Mouse (Mus musculus) gastrocnemius, adult 18-20 months (tissue): ENCODE measurements at regions not wholly inside any gene's neighbourhood (a gene's known extent, or its start where the extent isn't known, plus 50 kb on each side); places are given as distances from the start of the nearest gene placed in this dataset.

Experiments used
- DNase-seq: peaks from one replicate; pipeline ENCODE4 v3.0.0; 2021; ENCODE audit warnings: low spot score

GRCm38 (mm10) chr3:52758561-52758960 lies 258.5 kb downstream of the Cog6 start:
- peak; percentile 73 for DNase-seq

GRCm38 (mm10) chr3:52756816-52757215 lies 260.2 kb downstream of the Cog6 start:
- DNase-seq, result no peak

GRCm38 (mm10) chr3:52756006-52756405 lies 261.0 kb downstream of the Cog6 start:
- no peak for DNase-seq

- no peak for DNase-seq
These were observed 262.1 kb downstream of the Cog6 start for GRCm38 (mm10) chr3:52754978-52755377.

- no peak for DNase-seq
These were observed 262.6 kb downstream of the Cog6 start for GRCm38 (mm10) chr3:52754401-52754800.

GRCm38 (mm10) chr3:52746917-52747316 lies 270.1 kb downstream of the Cog6 start:
- DNase-seq, result no peak

- no peak for DNase-seq
These were observed 272.7 kb downstream of the Cog6 start for GRCm38 (mm10) chr3:52744334-52744733.

GRCm38 (mm10) chr3:52740466-52741026 lies 276.5 kb downstream of the Cog6 start:
- DNase-seq, result no peak

- no peak for DNase-seq
These were observed 277.5 kb downstream of the Cog6 start for GRCm38 (mm10) chr3:52739526-52739925.

- no peak for DNase-seq
These were observed 278.7 kb downstream of the Cog6 start for GRCm38 (mm10) chr3:52738386-52738785.

- DNase-seq, result no peak
These were observed 281.1 kb downstream of the Cog6 start for GRCm38 (mm10) chr3:52735939-52736338.

- no peak for DNase-seq
These were observed 285.1 kb downstream of the Cog6 start for GRCm38 (mm10) chr3:52731941-52732340.

- DNase-seq, result no peak
These were observed 285.5 kb downstream of the Cog6 start for GRCm38 (mm10) chr3:52731491-52731890.

GRCm38 (mm10) chr3:52729731-52730130 lies 287.3 kb downstream of the Cog6 start:
- no peak for DNase-seq

GRCm38 (mm10) chr3:52728860-52729259 lies 288.2 kb downstream of the Cog6 start:
- no peak for DNase-seq

GRCm38 (mm10) chr3:52728426-52728825 lies 288.6 kb downstream of the Cog6 start:
- DNase-seq, result no peak

GRCm38 (mm10) chr3:52724354-52724753 lies 292.7 kb downstream of the Cog6 start:
- no peak for DNase-seq

GRCm38 (mm10) chr3:52722946-52723345 lies 294.1 kb downstream of the Cog6 start:
- no peak for DNase-seq

GRCm38 (mm10) chr3:52719181-52719580 lies 297.9 kb downstream of the Cog6 start:
- no peak for DNase-seq

- DNase-seq, result no peak
These were observed 299.7 kb downstream of the Cog6 start for GRCm38 (mm10) chr3:52717324-52717723.

- peak; percentile 53 for DNase-seq
These were observed 304.9 kb downstream of the Cog6 start for GRCm38 (mm10) chr3:52712151-52712550.

- no peak for DNase-seq
These were observed 305.9 kb downstream of the Cog6 start for GRCm38 (mm10) chr3:52711133-52711532.

- DNase-seq, result no peak
These were observed 308.3 kb downstream of the Cog6 start for GRCm38 (mm10) chr3:52708746-52709145.

- DNase-seq, result peak; percentile 19
These were observed 308.7 kb downstream of the Cog6 start for GRCm38 (mm10) chr3:52708301-52708700.
